Mouse (Mus musculus): ENCODE data around the gene Lgals2.

- TF ChIP-seq POLR2A (IDR thresholded peaks at IDR 0.05; ENCODE audit: low read depth, low read length) (no peak), CTCF (IDR thresholded peaks at IDR 0.05; ENCODE audit: extremely low read depth, insufficient read length, insufficient replicate concordance, low read depth, low read length) (no peak)
These were observed 10.0 kb downstream of the Lgals2 start for GRCm38 (mm10) chr15:78845321-78845720.
